Mouse (Mus musculus) ZHBTc4 (cell line): ENCODE data around the gene Nom1.
A peak's percentile ranks its signal among the peaks of the same experiment; 100 is the strongest.
"Not testable (repeated sequence)": the region's sequence is repeated elsewhere in the genome, so short reads cannot be mapped to it uniquely, and the experiment has no call there.

ENCODE experiments used
- DNase-seq: peaks from one replicate; pipeline ENCODE4 v3.0.0-alpha.2; 2011; ENCODE audit warnings: low read depth, low spot score

Gene Nom1

GRCm38 (mm10) chr5:29434228-29434871, at the start of gene Nom1:
TSS of gene Nom1 (plus strand) at chr5:29434664.
- DNase-seq, result peak; percentile 96

DNA sequence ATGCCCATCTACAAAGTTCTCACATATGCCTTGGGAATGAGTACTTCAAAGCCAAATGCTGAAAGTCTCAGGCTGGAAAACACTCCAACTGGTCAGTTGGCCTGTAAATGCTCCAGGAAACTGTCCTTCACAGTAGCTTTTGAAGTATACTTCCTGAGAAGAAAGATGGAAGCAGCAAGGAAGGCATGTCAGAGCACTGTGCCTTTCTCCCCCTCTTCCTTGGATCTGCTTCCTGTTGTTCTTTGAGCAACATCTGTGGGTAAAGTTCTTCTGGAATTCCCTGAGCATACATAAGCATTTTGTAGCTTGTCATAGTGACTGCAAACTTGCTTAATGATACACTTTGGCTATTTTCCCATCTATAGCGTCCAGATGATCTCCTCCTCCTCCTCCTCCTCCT, 46.9 kb upstream of the Nom1 start:
- no peak for DNase-seq

DNA sequence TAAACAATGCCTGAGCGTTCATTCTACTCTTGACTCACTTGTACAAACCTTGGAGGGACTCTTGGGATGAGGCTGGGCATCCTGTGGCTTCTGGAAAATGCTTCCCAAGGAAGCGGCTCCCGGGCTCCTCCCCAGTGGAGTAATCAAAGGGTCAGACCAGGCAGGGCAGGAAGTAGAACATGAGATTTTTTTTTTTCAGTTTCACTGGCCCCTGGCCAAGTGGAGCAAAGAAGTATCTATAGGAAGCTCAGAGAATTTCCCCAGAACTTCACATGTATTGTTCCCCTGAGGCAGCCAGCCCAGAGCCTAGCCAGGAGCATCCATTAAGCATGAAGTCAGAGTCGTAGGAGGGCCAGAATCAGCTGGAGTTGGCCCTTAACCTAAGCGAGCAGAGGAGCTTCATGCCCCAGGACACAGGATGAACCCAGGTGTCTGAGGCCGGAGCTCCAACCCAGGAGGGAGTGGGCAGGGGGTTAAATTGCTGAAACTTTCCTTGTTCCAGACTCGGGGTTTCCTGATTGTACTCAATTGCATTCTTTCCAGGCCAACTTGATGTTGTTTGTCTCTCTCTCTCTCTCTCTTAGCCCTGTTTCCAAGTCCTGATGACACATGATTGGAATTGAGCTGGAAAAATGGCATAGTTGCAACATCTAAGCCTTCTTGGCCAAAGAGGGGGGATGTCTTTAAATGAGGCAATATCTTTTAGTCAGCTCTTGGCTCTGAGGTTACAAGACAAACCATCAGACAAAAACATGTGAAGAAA, 46.1 kb upstream of the Nom1 start:
- DNase-seq, result no peak

- peak; percentile 78 for DNase-seq
Observed at GRCm38 (mm10) chr5:29388944-29389765, 45.3 kb upstream of the Nom1 start.

DNA sequence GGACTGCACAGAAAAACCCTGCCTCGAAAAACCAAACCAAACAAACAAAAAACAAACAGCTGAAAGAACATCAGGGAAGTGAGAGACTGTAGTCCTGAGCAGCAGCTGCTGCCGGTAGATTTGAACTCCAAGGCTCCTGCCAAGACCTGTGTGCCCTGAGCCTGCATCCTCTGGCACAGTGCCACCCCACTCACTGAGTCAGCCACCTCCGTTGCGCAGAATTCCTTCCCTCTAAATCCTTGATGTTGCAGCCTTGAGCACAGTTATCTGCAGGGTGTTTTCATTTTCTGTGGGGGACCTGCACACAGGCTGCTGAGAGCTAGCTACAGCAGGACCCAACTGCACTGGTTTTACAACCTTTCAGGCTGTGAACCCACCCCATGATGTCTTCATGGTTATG, 36.0 kb upstream of the Nom1 start:
- no peak for DNase-seq

GRCm38 (mm10) chr5:29410854-29411253, 23.6 kb upstream of the Nom1 start:
- DNase-seq, result no peak

GRCm38 (mm10) chr5:29413041-29413440, 21.4 kb upstream of the Nom1 start:
- DNase-seq, result peak; percentile 43

GRCm38 (mm10) chr5:29423330-29423729, 11.1 kb upstream of the Nom1 start:
- peak; percentile 21 for DNase-seq

DNA sequence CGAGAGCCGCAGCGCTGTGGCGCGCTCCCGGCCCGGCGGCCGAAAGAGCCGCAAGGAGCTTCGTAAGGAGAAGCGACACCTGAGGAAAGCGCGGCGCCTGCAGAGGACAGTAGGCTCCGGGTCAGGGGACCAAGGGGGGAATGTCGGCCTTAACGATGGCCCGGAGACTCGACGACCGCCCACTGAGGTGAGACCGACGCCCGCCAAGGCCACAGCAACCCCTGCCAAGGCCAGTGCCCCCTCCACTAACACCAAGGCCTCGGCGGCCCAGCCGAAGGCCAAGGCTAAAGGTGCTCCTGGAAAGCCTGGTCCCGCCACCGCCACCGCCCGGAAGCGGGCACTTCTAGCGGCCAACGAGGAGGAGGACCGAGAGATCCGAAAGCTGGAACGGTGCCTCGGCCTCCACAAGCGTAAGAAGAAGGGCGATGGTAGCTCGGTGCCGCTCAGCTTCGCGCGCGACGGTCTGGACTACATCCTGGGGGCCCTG, 451 bp downstream of the Nom1 start:
- peak; percentile 46 for DNase-seq

GRCm38 (mm10) chr5:29435491-29435890, 1.0 kb downstream of the Nom1 start:
- peak; percentile 6 for DNase-seq

- not testable (repeated sequence) for DNase-seq
Observed at GRCm38 (mm10) chr5:29436728-29437127, 2.3 kb downstream of the Nom1 start.

GRCm38 (mm10) chr5:29445275-29445674, 10.8 kb downstream of the Nom1 start:
- no peak for DNase-seq

- DNase-seq, result no peak
Observed at GRCm38 (mm10) chr5:29452352-29452751, 17.9 kb downstream of the Nom1 start.

- no peak for DNase-seq
Observed at GRCm38 (mm10) chr5:29456895-29457656, 22.6 kb downstream of the Nom1 start.

GRCm38 (mm10) chr5:29462943-29463686, 28.7 kb downstream of the Nom1 start:
- DNase-seq, result no peak

- peak; percentile 93 for DNase-seq
Observed at GRCm38 (mm10) chr5:29467489-29468350, 33.3 kb downstream of the Nom1 start.

DNA sequence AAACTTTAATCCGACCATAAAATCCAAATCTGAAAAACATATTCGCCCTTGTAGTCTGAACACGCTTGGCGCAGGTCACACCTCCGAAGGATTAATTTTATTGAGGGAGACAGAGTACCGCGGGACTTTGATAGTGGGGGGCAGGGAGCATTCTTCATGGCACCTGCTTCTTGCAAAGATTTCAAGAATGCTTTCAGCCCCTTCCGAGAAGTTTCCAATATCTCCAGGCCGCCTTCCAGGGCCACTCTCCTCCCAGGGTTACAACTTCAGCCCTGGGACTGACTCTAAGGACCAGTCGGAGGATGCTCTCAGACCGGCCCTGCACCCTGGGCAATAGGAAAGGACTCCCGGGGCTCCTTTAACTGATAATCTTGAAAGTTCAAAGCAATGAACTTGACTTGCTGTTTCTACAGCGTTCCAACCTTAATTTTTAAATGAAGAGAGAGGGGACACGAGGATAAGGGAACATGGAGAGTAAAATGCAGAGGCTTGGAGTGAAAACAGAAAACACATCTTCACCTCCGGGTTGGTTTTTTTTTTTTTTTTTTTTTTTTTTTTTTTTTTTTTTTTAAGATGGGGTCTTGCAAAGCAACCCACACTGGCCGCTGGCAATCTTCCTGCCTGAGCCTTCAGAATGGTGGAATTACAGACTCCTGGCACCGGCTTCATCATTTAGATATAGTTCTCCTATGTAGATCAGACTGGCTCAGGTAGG, 34.0 kb downstream of the Nom1 start:
- no peak for DNase-seq

GRCm38 (mm10) chr5:29469501-29469900, 35.0 kb downstream of the Nom1 start:
- no peak for DNase-seq

DNA sequence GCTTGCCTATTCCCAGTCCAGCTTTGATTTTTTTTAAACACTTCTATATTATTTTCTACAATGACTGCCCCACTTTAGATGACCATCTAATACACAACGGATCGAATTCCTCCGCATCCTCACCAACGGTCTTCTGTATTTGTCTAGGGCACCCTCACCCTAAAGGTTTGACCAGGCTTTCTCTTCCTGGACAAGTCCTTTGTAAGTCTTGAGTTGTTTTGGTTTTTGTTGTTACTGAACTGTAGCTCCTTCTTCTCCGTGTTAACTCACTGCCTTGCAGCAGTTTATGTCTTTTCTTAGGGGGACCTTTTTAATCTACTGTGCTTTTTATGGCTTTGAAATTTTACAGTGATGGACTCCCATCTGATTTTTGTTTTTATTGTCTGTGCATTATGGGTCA, 35.8 kb downstream of the Nom1 start:
- DNase-seq, result no peak
